In the genomic region with DNA sequence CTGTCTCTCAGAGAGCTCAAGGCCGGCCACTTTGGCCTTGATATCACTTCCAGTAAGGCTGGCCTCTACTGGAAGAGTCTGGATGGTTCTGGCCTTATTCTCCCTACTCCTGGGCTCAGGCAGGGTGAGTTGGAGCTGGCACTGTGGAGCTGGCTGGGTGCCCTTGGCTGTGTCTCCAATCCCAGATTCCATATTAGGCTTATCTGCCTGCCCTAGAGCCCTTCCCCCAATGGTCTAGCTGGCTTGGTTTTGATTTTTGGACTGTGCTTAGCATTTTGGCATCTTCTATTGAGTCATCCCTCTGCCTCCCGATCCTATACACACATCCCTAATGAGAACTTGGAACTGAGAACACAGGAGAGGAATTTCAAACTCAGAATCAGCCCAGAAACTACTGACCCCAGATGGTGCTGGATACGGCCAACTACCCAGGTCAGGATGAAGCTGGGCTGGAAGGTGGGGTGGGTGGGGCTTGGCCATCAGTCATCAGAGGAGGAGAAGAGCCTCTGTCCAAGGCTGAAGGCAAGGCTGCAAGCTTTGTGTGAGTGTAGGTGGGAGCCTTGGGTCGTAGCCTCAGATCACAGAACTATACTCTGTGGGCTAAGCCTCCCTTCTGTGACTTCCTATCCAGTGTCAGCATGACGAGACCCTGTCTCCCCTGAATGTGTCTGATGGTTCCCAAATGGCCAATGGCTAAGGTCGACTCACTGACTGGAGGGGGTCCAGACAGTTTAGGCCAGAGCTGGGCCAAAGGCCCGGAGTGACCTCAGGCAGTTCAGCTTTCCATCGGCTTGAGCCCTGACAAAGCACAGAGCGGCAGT, we compare ENCODE assay signal across 8 mouse cellular contexts.
A peak's percentile ranks its signal among the peaks of the same experiment; 100 is the strongest.
DNase-seq lines count a peak whose midpoint lies in the region; ATAC-seq and TF ChIP-seq lines count a peak whose summit lies in the region.

No protein-coding gene starts in this region.

- 76% methylated on average over 9 of the region's 9 CpGs for WGBS in heart, embryonic 10.5 days
- WGBS in forebrain, postnatal 0 days: 65% methylated on average over 9 of the region's 9 CpGs

- H3K27me3 ChIP-seq in heart, embryonic 10.5 days (ENCODE audit: insufficient read depth, poor library complexity, severe bottlenecking): peaks cover 19% of the 10 kb centered on the region
- no peaks in the 10 kb centered on the region for H3K27me3 ChIP-seq in forebrain, postnatal 0 days (ENCODE audit: insufficient read depth, low read length)

- H3K36me3 ChIP-seq in heart, embryonic 10.5 days: no peaks in the 10 kb centered on the region
- no peaks in the 10 kb centered on the region for H3K36me3 ChIP-seq in forebrain, postnatal 0 days (ENCODE audit: insufficient read depth)

- H3K4me3 ChIP-seq in heart, embryonic 10.5 days: no peak overlapping the region
- H3K4me3 ChIP-seq in forebrain, postnatal 0 days (ENCODE audit: low read depth, low read length): no peak overlapping the region

- no peak overlapping the region for H3K9ac ChIP-seq in forebrain, postnatal 0 days

- H3K4me2 ChIP-seq in forebrain, postnatal 0 days (ENCODE audit: low read depth): no peak overlapping the region

- no peak for TF ChIP-seq CTCF in forebrain, postnatal 0 days (IDR thresholded peaks at IDR 0.05; ENCODE audit: low read depth)

- H3K4me1 ChIP-seq in heart, embryonic 10.5 days: peaks cover 25% of the 10 kb centered on the region; the same call in 1 of the 2 replicates
- H3K4me1 ChIP-seq in forebrain, postnatal 0 days (ENCODE audit: insufficient read depth): no peaks in the 10 kb centered on the region

- H3K27ac ChIP-seq in heart, embryonic 10.5 days: no peak overlapping the region
- no peak overlapping the region for H3K27ac ChIP-seq in forebrain, postnatal 0 days (ENCODE audit: low read depth, low read length)

- no peaks in the 10 kb centered on the region for H3K9me3 ChIP-seq in heart, embryonic 10.5 days
- H3K9me3 ChIP-seq in forebrain, postnatal 0 days (ENCODE audit: low read length): no peaks in the 10 kb centered on the region

- peak; percentile 98 for DNase-seq in heart, adult 11 months
- no peak for DNase-seq in heart, embryonic 10.5 days (ENCODE audit: low spot score)
- DNase-seq in adrenal gland, adult 2 months: peak; percentile 94
- DNase-seq in forebrain, postnatal 0 days: peak; percentile 62
- peak; percentile 12 to 19 for DNase-seq in kidney, adult 8-10 months
- peak; percentile 53 for DNase-seq in lung, postnatal 25 days (ENCODE audit: low spot score)

- ATAC-seq in forebrain, postnatal 0 days: peak; percentile 53
- no peak for ATAC-seq in CD4-positive, CD25-positive, alpha-beta regulatory T cell, adult 4 months
- no peak for ATAC-seq in activated CD4-positive, CD25-positive, alpha-beta regulatory T cell, adult 4 months
